Mouse (Mus musculus) ES-E14 (cell line): ENCODE results near the gene Fer1l5. TPM values are rescaled to one million over a fixed set of nuclear protein-coding genes. Genes with fewer than 3 reads are reported as not detected.

Source experiments
- DNase-seq: peaks from one replicate; pipeline ENCODE4 v3.0.0-alpha.2; 2013; ENCODE audit warnings: low read depth, low spot score
- H3K27ac ChIP-seq: 2 replicates; pipeline ENCODE4 v1.5.1; 2012; ENCODE audit warnings: low read depth, mild to moderate bottlenecking, low read length, moderate library complexity, mixed read lengths; ENCODE audit not compliant: poor library complexity, insufficient read depth, severe bottlenecking
- H3K36me3 ChIP-seq: 2 replicates; pipeline ENCODE4 v1.6.1; 2012; ENCODE audit warnings: mild to moderate bottlenecking, low read length, moderate library complexity, mixed read lengths; ENCODE audit not compliant: control insufficient read depth, poor library complexity, insufficient read depth, severe bottlenecking
- H3K4me1 ChIP-seq, 2 experiments: fragments of 150-350 bp in 1 of 2; sonication (generic) in 1 of 2; 2 replicates each; pipeline ENCODE4 v1.6.1; 2012; ENCODE audit warnings: low read length in 2 of 2, mild to moderate bottlenecking in 1 of 2, mixed read lengths in 1 of 2; ENCODE audit not compliant: control insufficient read depth in 2 of 2, insufficient read depth in 2 of 2, poor library complexity in 1 of 2
- H3K4me3 ChIP-seq, 2 experiments: fragments of 150-350 bp in 1 of 2; sonication (generic) in 1 of 2; 2 replicates each; pipeline ENCODE4 v1.5.1; 2012; ENCODE audit warnings: low read length in 2 of 2, low read depth in 1 of 2, mild to moderate bottlenecking in 1 of 2, mixed read lengths in 1 of 2; ENCODE audit not compliant: insufficient read depth in 1 of 2, poor library complexity in 1 of 2, severe bottlenecking in 1 of 2
- H3K9ac ChIP-seq: 2 replicates; pipeline ENCODE4 v1.6.1; 2012; ENCODE audit warnings: low read depth, mild to moderate bottlenecking, low read length, mixed read lengths; ENCODE audit not compliant: poor library complexity, insufficient read depth, severe bottlenecking
- H3K9me3 ChIP-seq: fragments of 150-350 bp; sonication (generic); 2 replicates; pipeline ENCODE4 v1.6.1; 2012; ENCODE audit warnings: low read depth, mild to moderate bottlenecking, low read length; ENCODE audit not compliant: control insufficient read depth, insufficient read depth
- CHD2 ChIP-seq: IDR thresholded peaks from 2 replicates; pipeline ENCODE4 v1.6.1; 2014; ENCODE audit warnings: mild to moderate bottlenecking, low read depth, low read length, inconsistent platforms
- HCFC1 ChIP-seq: IDR thresholded peaks from 2 replicates; pipeline ENCODE4 v1.6.1; 2012; ENCODE audit warnings: low read length, inconsistent platforms, borderline replicate concordance; ENCODE audit not compliant: insufficient read depth
- MAFK ChIP-seq: IDR thresholded peaks from 2 replicates; pipeline ENCODE4 v1.6.1; 2014; ENCODE audit warnings: mild to moderate bottlenecking, low read depth, low read length, inconsistent platforms; ENCODE audit not compliant: insufficient read depth
- ZC3H11A ChIP-seq: IDR thresholded peaks from 2 replicates; pipeline ENCODE4 v1.6.1; 2012; ENCODE audit warnings: low read depth, mild to moderate bottlenecking, inconsistent platforms, low read length, borderline replicate concordance
- ZNF384 ChIP-seq: IDR thresholded peaks from 2 replicates; pipeline ENCODE4 v1.6.1; 2012; ENCODE audit warnings: low read depth, low read length, inconsistent platforms
- in situ Hi-C, 2 experiments: fragments of 600-800 bp; cut with MboI; formaldehyde crosslinking; loops; one replicate each; pipeline ENCODE4 v1.15.1; 2025; ENCODE audit warnings: low sequenced_read_pairs in 2 of 2, inconsistent platforms in 1 of 2; ENCODE audit not compliant: unreplicated experiment in 2 of 2
- total RNA-seq: library from RNA; depleted of rRNA; stranded (reverse); fragments of 300-350 nt; gene quantifications from 2 replicates; pipeline ENCODE4 v1.2.3, GENCODE M21; 2012

Fer1l5 gene
- total RNA-seq, 1 experiment: 0.13 TPM

DNA sequence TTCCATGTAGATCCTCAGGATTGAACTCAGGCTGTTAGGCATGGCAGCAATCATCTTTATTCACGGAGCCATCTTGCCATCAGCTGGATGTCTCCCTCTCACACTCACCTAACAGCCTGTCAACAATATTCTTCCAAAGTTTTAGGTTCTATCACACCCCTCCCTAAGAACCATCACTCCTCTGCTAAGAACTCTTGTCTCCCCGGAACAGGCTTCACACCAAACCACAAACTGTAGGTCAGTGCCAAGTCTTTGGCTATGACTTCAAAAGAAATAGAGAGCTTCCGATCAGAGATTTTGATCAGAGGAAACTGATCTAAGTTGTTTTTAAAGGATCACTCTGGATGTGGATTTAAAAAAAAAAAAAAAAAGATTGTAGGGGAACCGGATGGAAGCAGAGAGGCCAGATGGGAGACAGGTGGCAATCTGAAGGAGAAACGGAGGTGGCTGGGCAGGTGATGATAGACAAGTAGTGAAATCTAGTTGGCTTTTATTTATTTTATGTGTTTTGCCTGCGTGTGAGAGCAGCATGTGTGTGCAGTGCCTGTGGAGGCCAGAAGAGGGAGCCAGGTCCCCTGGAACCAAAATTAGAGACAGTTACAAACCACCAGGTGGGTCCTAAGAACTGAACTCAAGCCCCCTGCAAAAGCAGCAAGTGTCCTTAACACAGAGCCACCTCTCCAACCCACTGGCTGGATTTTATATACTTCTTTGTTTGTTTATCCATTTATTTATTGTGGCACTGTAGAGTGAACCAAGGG lies 82.1 kb downstream of the Fer1l5 start:
- no peaks in the 10 kb centered on the region; a peak in 1 of 4 replicates for H3K4me1 ChIP-seq
- no peak overlapping the region for H3K9ac ChIP-seq
- no peaks in the 10 kb centered on the region for H3K36me3 ChIP-seq
- in situ Hi-C loops: no loop called here
- TF ChIP-seq MAFK (no peak), ZNF384 (no peak), ZC3H11A (peak; percentile 44; the same call in 1 of the 2 replicates), HCFC1 (no peak), CHD2 (no peak)
- no peak overlapping the region for H3K27ac ChIP-seq
- H3K4me3 ChIP-seq: no peak overlapping the region
- no peak for DNase-seq
- no peaks in the 10 kb centered on the region for H3K9me3 ChIP-seq

DNA sequence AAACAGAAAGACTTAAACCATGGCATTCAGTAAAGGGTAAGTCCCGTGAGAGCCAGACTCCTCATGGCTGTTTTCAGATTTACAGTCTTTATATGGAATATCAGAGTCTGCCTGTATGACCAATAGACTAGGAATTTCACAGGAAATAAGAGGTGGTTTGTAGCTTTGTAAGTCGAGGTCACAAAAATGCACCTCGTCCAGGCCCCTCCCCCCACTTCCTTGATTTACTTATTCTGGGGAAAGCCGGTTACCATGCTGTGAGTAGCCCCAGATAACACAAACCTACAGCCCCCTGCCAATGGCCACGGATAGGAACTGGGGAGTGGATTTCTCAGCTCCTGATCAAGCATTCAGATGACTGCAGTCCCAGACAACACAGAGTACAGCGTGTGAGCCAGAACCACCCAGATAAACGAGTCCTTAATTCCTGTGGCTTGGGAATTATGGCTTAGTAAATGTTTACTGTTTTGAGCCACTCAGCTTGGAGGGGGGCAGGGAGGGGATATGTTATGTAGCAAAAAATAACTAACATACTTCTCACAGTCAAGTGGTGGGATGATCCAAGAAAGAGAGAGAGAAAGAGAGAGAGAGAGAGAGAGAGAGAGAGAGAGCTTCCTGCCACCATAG lies 85.4 kb downstream of the Fer1l5 start:
- TF ChIP-seq CHD2 (no peak), ZNF384 (no peak), MAFK (no peak), ZC3H11A (no peak), HCFC1 (no peak)
- no peak overlapping the region for H3K9ac ChIP-seq
- no peaks in the 10 kb centered on the region for H3K36me3 ChIP-seq
- H3K9me3 ChIP-seq: no peaks in the 10 kb centered on the region
- DNase-seq: no peak
- H3K4me1 ChIP-seq: no peaks in the 10 kb centered on the region; a peak in 1 of 4 replicates
- no peak overlapping the region for H3K4me3 ChIP-seq
- in situ Hi-C loops: no loop called here
- no peak overlapping the region for H3K27ac ChIP-seq

DNA sequence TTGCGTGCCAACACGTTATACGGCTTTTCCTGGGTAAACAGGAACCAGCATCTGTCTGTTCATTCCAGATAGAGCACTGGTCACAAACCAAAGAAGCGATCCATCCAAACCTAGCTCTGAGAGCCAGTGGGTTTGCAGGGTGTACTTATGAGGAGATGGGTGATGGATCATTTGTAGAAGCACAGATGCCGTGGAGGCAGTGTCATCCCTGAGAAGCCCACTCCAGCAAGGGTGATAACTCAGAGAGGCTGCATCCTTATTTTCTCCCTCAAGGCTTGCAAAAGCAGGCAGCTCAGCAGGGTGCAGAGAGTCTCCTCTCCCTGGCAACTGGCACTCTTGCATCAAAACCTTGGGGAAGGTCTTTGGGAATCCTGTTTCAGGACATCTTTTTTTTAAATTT lies 86.1 kb downstream of the Fer1l5 start:
- Histone ChIP-seq H3K9ac (no peak overlapping the region), H3K36me3 (no peaks in the 10 kb centered on the region), H3K27ac (no peak overlapping the region), H3K4me3 (no peak overlapping the region), H3K9me3 (no peaks in the 10 kb centered on the region), H3K4me1 (no peaks in the 10 kb centered on the region; a peak in 1 of 4 replicates)
- DNase-seq: no peak
- TF ChIP-seq CHD2 (no peak), ZNF384 (no peak), ZC3H11A (no peak), MAFK (no peak), HCFC1 (no peak)
- in situ Hi-C loops: no loop called here

DNA sequence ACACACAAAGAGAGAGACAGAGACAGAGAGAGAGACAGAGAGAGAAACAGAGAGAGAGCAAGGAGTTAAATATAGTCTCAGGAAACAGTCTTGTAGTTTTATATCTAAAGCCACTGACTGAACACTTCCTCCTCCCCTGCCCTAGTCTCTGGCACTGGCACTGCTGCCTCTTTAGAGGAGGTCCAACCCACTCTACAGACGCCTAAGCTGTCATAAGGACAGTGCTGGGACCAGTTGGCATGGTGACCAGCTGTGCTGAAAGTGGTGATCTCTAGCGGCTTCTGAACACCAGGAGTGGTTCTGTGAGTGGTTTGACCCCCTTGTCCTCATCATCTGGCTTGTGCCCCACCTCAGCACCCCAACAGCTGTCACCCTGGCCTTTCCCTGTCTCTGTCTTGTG lies 89.7 kb downstream of the Fer1l5 start:
- no peak overlapping the region for H3K9ac ChIP-seq
- H3K4me1 ChIP-seq: no peaks in the 10 kb centered on the region; a peak in 1 of 4 replicates
- DNase-seq: no peak
- no peak overlapping the region for H3K27ac ChIP-seq
- H3K36me3 ChIP-seq: no peaks in the 10 kb centered on the region
- H3K9me3 ChIP-seq: no peaks in the 10 kb centered on the region
- in situ Hi-C loops: no loop called here
- no peak overlapping the region for H3K4me3 ChIP-seq
- TF ChIP-seq ZC3H11A (no peak), ZNF384 (no peak), MAFK (no peak), CHD2 (no peak), HCFC1 (no peak)
